Mouse (Mus musculus) liver, adult 2 months (tissue): Measurements from ENCODE around the gene Pth. TPM values are rescaled to one million over a fixed set of nuclear protein-coding genes. Genes with fewer than 3 reads are reported as not detected.

ENCODE experiments used
- DNase-seq: peaks from one replicate; pipeline ENCODE4 v3.0.0-alpha.2; 2011; ENCODE audit warnings: low read depth, low spot score; ENCODE audit errors: extremely low read depth
- H3K27ac ChIP-seq: fragments of 200-500 bp; replicated peaks from 2 replicates; pipeline ENCODE4 v1.5.1; 2012; ENCODE audit warnings: low read depth, mild to moderate bottlenecking, control low read depth, inconsistent platforms, low read length; ENCODE audit not compliant: insufficient read depth
- H3K27me3 ChIP-seq: fragments of 200-500 bp; 2 replicates; pipeline ENCODE4 v1.6.1; 2012; ENCODE audit warnings: mild to moderate bottlenecking, moderate library complexity, low read length, inconsistent platforms; ENCODE audit not compliant: control insufficient read depth, insufficient read depth
- H3K36me3 ChIP-seq: fragments of 200-500 bp; 2 replicates; pipeline ENCODE4 v1.6.1; 2012; ENCODE audit warnings: low read length, inconsistent platforms; ENCODE audit not compliant: control insufficient read depth, insufficient read depth
- H3K4me1 ChIP-seq: fragments of 200-500 bp; 2 replicates; pipeline ENCODE4 v1.6.1; 2011; ENCODE audit warnings: low read length; ENCODE audit not compliant: control insufficient read depth, insufficient read depth
- H3K4me3 ChIP-seq: fragments of 200-500 bp; 2 replicates; pipeline ENCODE4 v1.5.1; 2011; ENCODE audit warnings: low read depth, mild to moderate bottlenecking, control low read depth, low read length, moderate library complexity; ENCODE audit not compliant: insufficient read depth
- H3K79me2 ChIP-seq: fragments of 200-500 bp; 2 replicates; pipeline ENCODE4 v1.6.1; 2012; ENCODE audit warnings: inconsistent platforms, mild to moderate bottlenecking, low read length, moderate library complexity; ENCODE audit not compliant: control insufficient read depth, insufficient read depth
- H3K9ac ChIP-seq: fragments of 200-500 bp; 2 replicates; pipeline ENCODE4 v1.6.1; 2012; ENCODE audit warnings: low read depth, mild to moderate bottlenecking, control low read depth, inconsistent platforms, low read length
- CTCF ChIP-seq: fragments of 200-500 bp; IDR thresholded peaks from 2 replicates; pipeline ENCODE4 v1.5.1; 2011; ENCODE audit warnings: low read depth, low read length, control low read depth
- POLR2A ChIP-seq: fragments of 200-500 bp; IDR thresholded peaks from 2 replicates; pipeline ENCODE4 v1.6.1; 2011; ENCODE audit warnings: low read length, control low read depth; ENCODE audit not compliant: insufficient read depth; ENCODE audit errors: extremely low read depth
- WGBS: fragments of 180-500 bp; shearing (Covaris S2); methylation state at CpG from one replicate; pipeline ENCODE4 v1.1.7; 2018; 5-methylcytosine and 5-hydroxymethylcytosine counted together
- polyA plus RNA-seq: library from polyadenylated mRNA; depleted of rRNA; stranded (reverse); fragments of >200 nt; gene quantifications from 2 replicates; pipeline ENCODE4 v1.2.3, GENCODE M21; 2012
- total RNA-seq: library from RNA; depleted of rRNA; stranded (reverse); fragments of >200 nt; gene quantifications from 2 replicates; pipeline ENCODE4 v1.2.3, GENCODE M21; 2014

Pth gene
- total and polyA plus RNA-seq, 2 experiments: not detected

GRCm38 (mm10) chr7:113419070-113419782, 30.9 kb upstream of the Pth start:
- no peaks in the 10 kb centered on the region for H3K27me3 ChIP-seq
- no peaks in the 10 kb centered on the region for H3K79me2 ChIP-seq
- no peaks in the 10 kb centered on the region for H3K4me1 ChIP-seq
- no peak overlapping the region for H3K9ac ChIP-seq
- H3K27ac ChIP-seq: no peak overlapping the region
- no peak for TF ChIP-seq POLR2A
- TF ChIP-seq CTCF: no peak
- no peak for DNase-seq
- no peak overlapping the region for H3K4me3 ChIP-seq
- WGBS: 17% methylated on average over 4 of the region's 4 CpGs
- no peaks in the 10 kb centered on the region for H3K36me3 ChIP-seq

DNA sequence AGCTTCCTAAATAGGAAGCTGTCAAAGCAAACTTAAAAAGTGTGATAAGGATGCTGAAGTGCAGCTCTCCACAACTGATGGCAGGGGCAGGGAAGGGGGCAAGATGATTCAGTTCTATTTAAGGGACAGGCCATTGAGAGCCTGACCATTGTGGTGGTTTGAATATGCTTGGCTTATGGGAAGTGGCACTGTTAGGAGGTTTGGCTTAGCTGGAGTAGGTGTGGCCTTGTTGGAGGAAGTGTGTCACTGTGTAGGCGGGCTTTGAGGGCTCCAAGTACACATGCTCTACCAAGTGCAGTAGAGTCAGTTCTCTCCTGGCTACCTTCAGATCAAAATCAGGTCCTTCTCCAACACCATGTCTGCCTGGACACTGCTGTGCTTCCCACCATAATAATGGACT, 28.2 kb upstream of the Pth start:
- H3K4me1 ChIP-seq: no peaks in the 10 kb centered on the region
- no peaks in the 10 kb centered on the region for H3K36me3 ChIP-seq
- TF ChIP-seq POLR2A (no peak), CTCF (no peak)
- no peak overlapping the region for H3K27ac ChIP-seq
- no peaks in the 10 kb centered on the region; the same call in 1 of the 2 replicates for H3K27me3 ChIP-seq
- no peak overlapping the region for H3K4me3 ChIP-seq
- no peak for DNase-seq
- H3K79me2 ChIP-seq: no peaks in the 10 kb centered on the region
- no peak overlapping the region for H3K9ac ChIP-seq
- WGBS: 82% methylated on average over 1 of the region's 1 CpGs

GRCm38 (mm10) chr7:113415256-113415655, 26.9 kb upstream of the Pth start:
- Histone ChIP-seq H3K79me2 (no peaks in the 10 kb centered on the region), H3K36me3 (no peaks in the 10 kb centered on the region), H3K4me1 (no peaks in the 10 kb centered on the region), H3K27ac (no peak overlapping the region), H3K9ac (no peak overlapping the region), H3K27me3 (no peaks in the 10 kb centered on the region; the same call in 1 of the 2 replicates), H3K4me3 (no peak overlapping the region)
- TF ChIP-seq CTCF: no peak
- WGBS: 87% methylated on average over 3 of the region's 3 CpGs
- no peak for DNase-seq

GRCm38 (mm10) chr7:113408712-113409111, 20.3 kb upstream of the Pth start:
- Histone ChIP-seq H3K27me3 (no peaks in the 10 kb centered on the region; the same call in 1 of the 2 replicates), H3K4me3 (no peak overlapping the region), H3K36me3 (no peaks in the 10 kb centered on the region), H3K4me1 (no peaks in the 10 kb centered on the region), H3K79me2 (no peaks in the 10 kb centered on the region), H3K27ac (no peak overlapping the region), H3K9ac (no peak overlapping the region)
- DNase-seq: no peak
- 55% methylated on average over 5 of the region's 5 CpGs for WGBS
- TF ChIP-seq CTCF: no peak
- TF ChIP-seq POLR2A: no peak

- no peak overlapping the region for H3K4me3 ChIP-seq
- no peaks in the 10 kb centered on the region for H3K4me1 ChIP-seq
- no peaks in the 10 kb centered on the region for H3K79me2 ChIP-seq
- H3K27ac ChIP-seq: no peak overlapping the region
- H3K27me3 ChIP-seq: no peaks in the 10 kb centered on the region
- TF ChIP-seq CTCF (no peak), POLR2A (no peak)
- no peaks in the 10 kb centered on the region for H3K36me3 ChIP-seq
- DNase-seq: no peak
- no peak overlapping the region for H3K9ac ChIP-seq
These were observed 9.7 kb upstream of the Pth start for GRCm38 (mm10) chr7:113398083-113398482.

DNA sequence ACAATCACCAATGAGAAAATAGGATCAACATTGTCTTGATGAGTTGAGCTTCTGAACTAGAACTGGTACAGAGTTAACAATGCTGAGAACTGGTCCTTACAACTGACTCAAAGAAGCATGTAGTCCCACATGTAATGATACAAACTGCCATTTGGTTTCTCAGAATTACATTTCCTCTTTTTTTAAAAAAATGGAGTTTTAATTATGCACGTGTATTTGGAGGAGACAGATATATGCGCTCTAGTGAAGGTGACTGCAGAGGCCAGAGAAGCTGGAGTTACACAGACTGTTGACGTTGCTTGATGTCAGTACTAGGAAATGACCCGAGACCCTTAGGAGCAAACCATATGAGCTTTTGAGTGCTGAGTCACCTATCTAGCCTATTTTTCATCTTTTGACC, 8.3 kb upstream of the Pth start:
- Histone ChIP-seq H3K9ac (no peak overlapping the region), H3K27ac (no peak overlapping the region), H3K4me3 (no peak overlapping the region), H3K79me2 (no peaks in the 10 kb centered on the region), H3K27me3 (no peaks in the 10 kb centered on the region), H3K36me3 (no peaks in the 10 kb centered on the region), H3K4me1 (no peaks in the 10 kb centered on the region)
- DNase-seq: no peak
- WGBS: 81% methylated on average over 4 of the region's 4 CpGs
- TF ChIP-seq POLR2A: no peak
